Mouse (Mus musculus) midbrain, embryonic 11.5 days (tissue): ENCODE data around the gene Smyd5. TPM values are rescaled to one million over a fixed set of nuclear protein-coding genes. Genes with fewer than 3 reads are reported as not detected.

Experiments used
- ATAC-seq: fragments of 200-750 bp; cut with Nextera tagmentation; 2 replicates; pipeline ENCODE4 v1.8.0; 2017; ENCODE audit warnings: moderate TSS enrichment, moderate library complexity; ENCODE audit not compliant: low FRiP score
- DNase-seq: peaks from one replicate; pipeline ENCODE4 v3.0.0; 2015; ENCODE audit warnings: low spot score; ENCODE audit errors: missing footprints
- H3K27ac ChIP-seq: fragments of 300-500 bp; sonication (generic); 2 replicates; pipeline ENCODE4 v1.5.1; 2014; ENCODE audit warnings: low read depth, low read length
- H3K27me3 ChIP-seq: fragments of 300-500 bp; sonication (generic); 2 replicates; pipeline ENCODE4 v1.6.1; 2014; ENCODE audit warnings: mild to moderate bottlenecking, low read length, moderate library complexity, mixed read lengths; ENCODE audit not compliant: control insufficient read depth, insufficient read depth
- H3K36me3 ChIP-seq: fragments of 300-500 bp; sonication (generic); 2 replicates; pipeline ENCODE4 v1.6.1; 2014; ENCODE audit warnings: mild to moderate bottlenecking, low read length, moderate library complexity, mixed read lengths; ENCODE audit not compliant: control insufficient read depth, insufficient read depth
- H3K4me1 ChIP-seq: fragments of 300-500 bp; sonication (generic); 2 replicates; pipeline ENCODE4 v1.6.1; 2014; ENCODE audit warnings: low read length; ENCODE audit not compliant: control insufficient read depth, insufficient read depth
- H3K4me2 ChIP-seq: fragments of 300-500 bp; sonication (generic); 2 replicates; pipeline ENCODE4 v1.6.1; 2014; ENCODE audit warnings: mild to moderate bottlenecking, moderate library complexity
- H3K4me3 ChIP-seq: fragments of 300-500 bp; sonication (generic); 2 replicates; pipeline ENCODE4 v1.5.1; 2014; ENCODE audit warnings: low read depth, low read length
- H3K9ac ChIP-seq: fragments of 300-500 bp; sonication (generic); 2 replicates; pipeline ENCODE4 v1.6.1; 2014; ENCODE audit warnings: low read length
- H3K9me3 ChIP-seq: fragments of 300-500 bp; sonication (generic); 2 replicates; pipeline ENCODE4 v1.6.1; 2016; ENCODE audit warnings: low read length; ENCODE audit not compliant: control insufficient read depth
- WGBS: fragments of 180-500 bp; shearing (Covaris S2); extraction: QIAGEN DNeasy Blood & Tissue Kit; methylation state at CpG from one replicate; pipeline ENCODE4 v1.1.7; 2014; 5-methylcytosine and 5-hydroxymethylcytosine counted together
- polyA plus RNA-seq: library from polyadenylated mRNA; unstranded; fragments of >200 nt; fragmentation: Nextera tagmentation; extraction: Ambion mirVana; gene quantifications from 2 replicates; pipeline ENCODE4 v1.2.1, GENCODE M21; 2014

The Smyd5 gene
- polyA plus RNA-seq, 1 experiment from 2014 or later = 52.6 TPM

DNA sequence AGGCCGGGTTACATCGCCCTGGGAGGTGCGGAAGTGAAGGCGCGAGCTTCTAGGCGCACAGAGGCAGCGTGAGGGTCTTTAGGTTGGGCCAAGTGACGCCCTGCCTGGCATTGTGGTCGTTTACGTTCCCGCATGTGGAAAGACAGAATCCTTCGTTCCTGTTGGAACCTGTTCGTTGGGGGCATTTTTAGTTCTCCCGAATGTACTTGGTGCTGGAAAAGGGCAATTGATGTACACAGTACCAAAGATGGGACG, 20.5 kb downstream of the Smyd5 start:
- Histone ChIP-seq H3K9ac (peak overlapping the region; percentile 90), H3K4me3 (peak overlapping the region; percentile 44), H3K27ac (peak overlapping the region; percentile 81), H3K9me3 (no peaks in the 10 kb centered on the region), H3K4me2 (peak overlapping the region; percentile 96), H3K4me1 (peaks cover 27% of the 10 kb centered on the region), H3K27me3 (no peaks in the 10 kb centered on the region), H3K36me3 (no peaks in the 10 kb centered on the region)
- no peak for ATAC-seq
- under 1% methylated on average over 15 of the region's 15 CpGs for WGBS
- no peak for DNase-seq

DNA sequence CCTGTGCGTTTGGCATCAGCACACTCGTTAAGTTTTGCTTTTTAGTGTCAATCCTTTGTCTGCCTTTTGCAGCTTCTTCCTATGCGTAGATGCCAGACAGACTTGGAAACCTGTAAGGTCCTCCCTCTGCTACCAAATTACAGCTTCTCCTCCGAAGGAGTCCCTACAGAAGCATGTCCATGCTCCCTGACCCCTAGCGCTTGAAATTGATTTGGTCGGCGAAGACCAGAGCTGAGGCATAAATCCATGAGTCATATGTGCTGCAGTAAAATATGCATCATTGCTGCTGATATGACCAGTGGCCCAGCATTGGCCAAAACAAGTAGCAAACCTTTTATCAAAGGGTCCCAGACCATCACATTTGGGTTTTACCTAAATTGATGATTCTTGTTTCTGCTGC, 21.0 kb downstream of the Smyd5 start:
- Histone ChIP-seq H3K4me3 (peak overlapping the region; percentile 44), H3K9ac (peak overlapping the region; percentile 90), H3K4me2 (peak overlapping the region; percentile 96), H3K27me3 (no peaks in the 10 kb centered on the region), H3K9me3 (no peaks in the 10 kb centered on the region), H3K36me3 (no peaks in the 10 kb centered on the region), H3K4me1 (peaks cover 27% of the 10 kb centered on the region), H3K27ac (no peak overlapping the region; the same call in 1 of the 2 replicates)
- peak; percentile 86 for DNase-seq
- ATAC-seq = no peak
- WGBS = 21% methylated on average over 7 of the region's 7 CpGs

DNA sequence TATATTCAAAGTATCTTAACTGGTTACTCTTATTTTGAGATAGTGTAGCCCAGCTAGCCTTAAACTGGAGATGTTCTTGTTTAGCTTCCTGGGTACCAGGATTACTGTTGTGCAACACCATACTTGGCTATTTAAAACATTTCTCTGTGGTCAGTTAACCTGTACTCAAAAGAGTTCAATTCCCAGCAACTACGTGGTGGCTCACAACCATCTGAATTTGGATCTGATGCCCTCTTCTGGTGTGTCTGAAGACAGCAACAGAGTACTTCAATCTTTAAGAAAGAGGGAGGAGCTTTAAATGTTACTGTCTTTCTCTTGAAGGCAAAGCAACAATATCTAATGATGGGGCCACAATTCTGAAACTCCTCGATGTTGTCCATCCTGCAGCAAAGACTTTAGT, 27.8 kb downstream of the Smyd5 start:
- Histone ChIP-seq H3K9ac (no peak overlapping the region), H3K27me3 (no peaks in the 10 kb centered on the region), H3K27ac (no peak overlapping the region), H3K9me3 (no peaks in the 10 kb centered on the region), H3K4me2 (no peak overlapping the region), H3K36me3 (peaks cover 41% of the 10 kb centered on the region), H3K4me1 (peaks cover 6% of the 10 kb centered on the region; the same call in 1 of the 2 replicates), H3K4me3 (no peak overlapping the region)
- WGBS = 97% methylated on average over 2 of the region's 2 CpGs
- DNase-seq (no peak), ATAC-seq (no peak)

DNA sequence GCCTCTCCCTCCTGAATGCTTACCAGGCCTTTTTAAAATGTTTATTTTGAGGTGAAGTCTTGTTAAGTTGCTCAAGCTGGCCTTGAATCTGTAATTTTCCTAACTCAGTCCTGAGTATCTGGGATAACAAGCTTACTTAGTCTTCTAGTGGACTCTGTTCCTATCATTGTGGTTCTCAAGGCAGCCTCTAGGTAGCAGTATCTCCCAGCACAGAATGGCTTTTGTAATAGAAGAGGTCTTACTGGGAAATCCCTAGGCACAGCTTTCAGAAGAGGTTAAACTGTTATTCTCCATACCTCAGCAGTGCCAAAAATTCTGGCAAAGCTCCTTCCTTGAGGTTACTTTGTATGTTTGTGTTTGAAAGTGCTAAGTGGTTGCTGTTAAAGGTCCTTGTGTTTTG, 33.6 kb downstream of the Smyd5 start:
- ATAC-seq (no peak), DNase-seq (peak; percentile 84)
- H3K9ac ChIP-seq = no peak overlapping the region
- no peak overlapping the region for H3K4me3 ChIP-seq
- H3K9me3 ChIP-seq = no peaks in the 10 kb centered on the region
- peaks cover 62% of the 10 kb centered on the region for H3K36me3 ChIP-seq
- H3K4me1 ChIP-seq = no peaks in the 10 kb centered on the region
- H3K4me2 ChIP-seq = no peak overlapping the region
- no peaks in the 10 kb centered on the region for H3K27me3 ChIP-seq
- H3K27ac ChIP-seq = no peak overlapping the region

DNA sequence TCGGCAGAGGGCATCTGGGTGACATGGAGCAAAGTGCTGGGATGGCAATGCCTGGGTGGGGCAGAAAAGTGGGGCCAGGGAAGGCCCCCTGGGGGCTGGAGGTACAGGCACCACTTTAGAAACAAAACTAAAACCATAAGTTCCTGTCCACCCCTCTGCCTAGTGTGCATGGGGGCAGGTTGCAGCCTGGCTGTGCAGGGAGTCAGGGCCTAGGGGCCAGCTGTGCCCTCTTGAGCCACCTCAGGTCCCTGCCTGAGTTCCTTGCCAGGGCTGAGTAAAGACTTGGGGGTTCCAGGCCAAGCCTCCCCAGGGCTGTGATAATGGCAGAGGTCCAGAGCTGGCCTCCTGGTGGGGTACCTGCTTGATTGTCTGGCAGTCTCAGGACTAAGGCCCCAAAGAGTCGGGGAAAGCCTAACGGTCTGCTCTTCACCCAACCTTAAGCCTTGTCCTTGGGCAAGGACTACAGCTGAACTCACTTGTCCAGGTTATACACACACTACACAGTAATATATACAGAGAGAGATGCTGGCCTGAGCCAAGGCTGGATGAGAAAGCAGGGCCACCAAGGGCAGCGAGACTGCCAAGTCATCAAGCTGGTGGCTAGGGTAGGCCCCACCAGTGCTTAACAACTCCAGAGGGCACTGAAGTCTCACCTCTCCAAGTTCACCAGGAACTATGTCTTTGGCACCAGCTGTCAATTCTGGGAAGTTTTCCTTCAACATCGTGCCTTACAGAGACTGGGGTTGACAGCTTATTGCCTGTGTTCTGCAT, 38.1 kb downstream of the Smyd5 start:
- H3K4me3 ChIP-seq = no peak overlapping the region
- no peak overlapping the region for H3K4me2 ChIP-seq
- H3K9ac ChIP-seq = no peak overlapping the region
- no peaks in the 10 kb centered on the region for H3K27me3 ChIP-seq
- no peaks in the 10 kb centered on the region for H3K4me1 ChIP-seq
- DNase-seq (peak; percentile 88), ATAC-seq (0 out of 2 replicates have a peak, but pooled peaks have one; percentile 9)
- 86% methylated on average over 5 of the region's 5 CpGs for WGBS
- H3K27ac ChIP-seq = no peak overlapping the region
- peaks cover 29% of the 10 kb centered on the region for H3K36me3 ChIP-seq
- no peaks in the 10 kb centered on the region for H3K9me3 ChIP-seq

DNA sequence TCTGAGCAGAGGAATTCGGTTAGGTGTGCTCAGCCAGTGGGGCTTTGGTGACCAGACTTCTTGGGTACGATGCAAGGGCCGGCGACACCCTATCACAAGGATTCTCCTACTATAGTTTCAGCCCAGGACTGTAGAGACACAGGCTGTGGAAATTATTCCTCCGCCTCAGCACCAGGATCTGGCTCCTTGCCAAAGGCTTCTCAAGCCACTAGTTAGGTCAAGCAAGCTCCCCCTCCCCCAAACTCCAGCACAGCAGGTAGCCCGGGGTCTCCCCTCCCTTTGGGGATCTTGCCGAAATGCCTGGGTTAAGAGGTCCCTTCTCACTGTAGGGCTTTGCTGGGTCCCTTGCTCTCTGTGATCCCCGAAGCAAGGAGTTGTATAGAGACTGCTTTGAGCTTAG, 40.2 kb downstream of the Smyd5 start:
- 70% methylated on average over 8 of the region's 8 CpGs for WGBS
- peaks cover 17% of the 10 kb centered on the region for H3K36me3 ChIP-seq
- DNase-seq = no peak

DNA sequence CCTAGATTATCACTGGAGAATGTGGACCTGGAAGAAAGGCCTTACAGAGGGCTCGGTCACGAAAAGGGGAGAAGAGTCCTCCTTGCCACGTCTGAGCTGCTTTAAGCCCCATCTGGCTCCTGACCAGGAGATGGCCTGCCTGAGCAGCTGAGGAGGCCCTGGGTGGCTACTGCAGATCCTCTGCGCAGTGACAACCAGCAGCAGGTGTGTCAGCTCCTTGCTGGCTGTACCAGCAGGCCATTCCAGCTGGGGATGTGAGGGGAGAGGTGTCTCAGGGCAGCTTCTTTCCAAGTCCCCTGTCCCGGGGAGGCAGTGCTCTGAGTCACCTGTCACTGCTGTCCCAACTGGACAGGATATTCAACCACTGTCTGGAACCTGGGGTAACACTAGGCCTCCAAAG, 40.8 kb downstream of the Smyd5 start:
- Histone ChIP-seq H3K27me3 (no peaks in the 10 kb centered on the region), H3K36me3 (peaks cover 12% of the 10 kb centered on the region), H3K4me2 (no peak overlapping the region), H3K4me3 (no peak overlapping the region), H3K27ac (no peak overlapping the region), H3K9me3 (no peaks in the 10 kb centered on the region), H3K9ac (no peak overlapping the region), H3K4me1 (no peaks in the 10 kb centered on the region)
- ATAC-seq = no peak
- no peak for DNase-seq
- WGBS = 52% methylated on average over 5 of the region's 5 CpGs

More for the DNA sequence above, 40.2 kb downstream of the Smyd5 start:
- no peak for ATAC-seq
- Histone ChIP-seq H3K4me2 (no peak overlapping the region), H3K9me3 (no peaks in the 10 kb centered on the region), H3K4me3 (no peak overlapping the region), H3K27ac (no peak overlapping the region), H3K4me1 (no peaks in the 10 kb centered on the region), H3K9ac (no peak overlapping the region), H3K27me3 (no peaks in the 10 kb centered on the region)

DNA sequence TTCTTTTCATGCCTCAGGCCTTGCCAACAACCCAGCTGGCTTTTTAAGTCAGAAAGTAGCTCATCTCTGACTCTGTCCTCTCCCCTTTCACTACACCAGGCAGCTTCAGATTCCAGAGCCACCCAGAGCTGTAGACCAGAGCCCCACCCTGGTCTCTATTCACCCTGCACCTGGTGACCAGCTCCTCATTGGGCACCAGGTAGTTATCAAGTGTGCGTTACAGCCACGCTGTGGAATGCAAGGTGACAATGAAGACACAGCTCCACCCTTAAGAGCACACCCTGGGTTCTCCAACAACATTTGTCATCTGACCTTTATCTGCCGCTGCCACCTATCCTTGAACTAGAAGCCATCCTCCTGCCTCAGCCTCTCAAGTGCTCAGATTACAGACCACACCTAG, 43.8 kb downstream of the Smyd5 start:
- H3K4me1 ChIP-seq = no peaks in the 10 kb centered on the region
- no peak overlapping the region for H3K27ac ChIP-seq
- 93% methylated on average over 3 of the region's 3 CpGs for WGBS
- no peak overlapping the region for H3K9ac ChIP-seq
- H3K4me3 ChIP-seq = no peak overlapping the region
- no peak overlapping the region for H3K4me2 ChIP-seq
- ATAC-seq (no peak), DNase-seq (no peak)
- no peaks in the 10 kb centered on the region for H3K36me3 ChIP-seq
- H3K27me3 ChIP-seq = no peaks in the 10 kb centered on the region
- no peaks in the 10 kb centered on the region for H3K9me3 ChIP-seq

DNA sequence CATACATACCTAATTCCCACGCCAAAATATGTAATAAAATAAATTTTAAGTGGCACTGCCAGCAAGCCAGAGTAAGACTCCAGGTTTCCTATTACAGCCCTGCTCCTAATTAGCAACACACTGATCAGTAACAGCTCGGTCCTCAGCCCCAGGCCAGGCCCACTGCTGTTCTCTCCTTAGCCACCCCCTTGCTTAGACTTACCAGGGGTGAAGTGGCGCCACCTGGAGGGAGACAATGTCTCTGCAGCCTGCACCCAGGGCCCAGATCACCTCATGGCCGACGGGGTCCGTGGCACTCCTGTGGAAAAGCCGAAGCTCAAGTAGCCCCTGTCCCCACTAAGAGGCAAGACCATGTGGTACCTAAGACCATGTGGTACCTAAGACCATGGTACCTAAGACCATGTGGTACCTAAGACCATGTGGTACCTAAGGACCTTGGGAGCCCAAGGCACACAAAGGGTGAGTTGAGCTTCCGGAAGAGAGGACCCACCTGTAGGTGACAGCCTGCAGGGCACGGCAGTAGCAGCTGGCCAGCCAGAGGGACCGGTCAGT, 45.7 kb downstream of the Smyd5 start:
- peak; percentile 27; the same call in 1 of the 2 replicates for ATAC-seq
- no peaks in the 10 kb centered on the region for H3K9me3 ChIP-seq
- no peaks in the 10 kb centered on the region for H3K36me3 ChIP-seq
- H3K27me3 ChIP-seq = no peaks in the 10 kb centered on the region; the same call in 1 of the 2 replicates
- H3K4me1 ChIP-seq = no peaks in the 10 kb centered on the region
- H3K4me3 ChIP-seq = no peak overlapping the region
- no peak overlapping the region for H3K4me2 ChIP-seq
- DNase-seq = peak; percentile 92
- H3K9ac ChIP-seq = no peak overlapping the region
- WGBS = 42% methylated on average over 10 of the region's 10 CpGs
- H3K27ac ChIP-seq = no peak overlapping the region
